Mouse (Mus musculus) forebrain, embryonic 10.5 days (tissue): ENCODE data around the gene Zfp967. TPM values are rescaled to one million over a fixed set of nuclear protein-coding genes. Genes with fewer than 3 reads are reported as not detected.
"Not testable (repeated sequence)": the region's sequence is repeated elsewhere in the genome, so short reads cannot be mapped to it uniquely, and the experiment has no call there.

Source experiments
- DNase-seq: peaks from one replicate; pipeline ENCODE4 v3.0.0-alpha.2; 2017; ENCODE audit warnings: low spot score; ENCODE audit errors: extremely low spot score
- H3K27ac ChIP-seq: fragments of 300-500 bp; sonication (generic); 2 replicates; pipeline ENCODE4 v1.5.1; 2016; ENCODE audit warnings: mild to moderate bottlenecking
- H3K27me3 ChIP-seq: fragments of 300-500 bp; sonication (generic); 2 replicates; pipeline ENCODE4 v1.6.1; 2016; ENCODE audit warnings: mild to moderate bottlenecking; ENCODE audit not compliant: poor library complexity, severe bottlenecking
- H3K36me3 ChIP-seq: fragments of 300-500 bp; sonication (generic); replicated peaks from 2 replicates; pipeline ENCODE4 v1.6.1; 2016; ENCODE audit warnings: mild to moderate bottlenecking, moderate library complexity
- H3K4me1 ChIP-seq: fragments of 300-500 bp; sonication (generic); 2 replicates; pipeline ENCODE4 v1.6.1; 2016
- H3K4me3 ChIP-seq: fragments of 300-500 bp; sonication (generic); 2 replicates; pipeline ENCODE4 v1.5.1; 2016; ENCODE audit warnings: mild to moderate bottlenecking, moderate library complexity
- H3K9me3 ChIP-seq: fragments of 300-500 bp; sonication (generic); 2 replicates; pipeline ENCODE4 v1.6.1; 2016; ENCODE audit warnings: mild to moderate bottlenecking, moderate library complexity
- WGBS: fragments of 180-500 bp; shearing (Covaris S2); methylation state at CpG from one replicate; pipeline ENCODE4 v1.1.7; 2016; 5-methylcytosine and 5-hydroxymethylcytosine counted together
- polyA plus RNA-seq: library from polyadenylated mRNA; unstranded; fragments of >200 nt; fragmentation: Nextera tagmentation; extraction: Ambion mirVana; gene quantifications from 2 replicates; pipeline ENCODE4 v1.2.1, GENCODE M21; 2016

The Zfp967 gene
- not detected in 2 replicates for polyA plus RNA-seq

DNA sequence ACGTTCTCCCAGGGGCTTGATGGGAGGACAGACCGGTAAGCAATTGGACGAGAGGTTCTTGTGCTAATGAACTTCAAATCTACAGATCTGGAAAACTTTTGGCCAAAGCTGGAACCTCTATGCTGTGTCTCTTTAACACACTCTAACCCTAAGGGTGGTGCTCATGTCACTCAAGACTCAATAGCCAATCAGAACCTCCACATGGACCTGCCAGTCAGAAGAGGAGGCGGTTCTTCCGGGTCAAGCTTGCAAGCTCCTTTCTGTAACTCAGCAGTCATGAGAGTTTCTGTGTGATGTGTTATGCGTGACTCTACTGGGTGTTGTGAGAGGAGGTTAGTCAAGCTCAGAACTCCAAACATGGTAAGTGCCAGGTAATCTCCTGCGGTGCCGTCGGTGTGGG, at the start of gene Zfp967:
Zfp967 (plus strand) TSS at position 301 of the 400 bp plus-strand sequence.
- H3K27ac ChIP-seq, H3K4me1 ChIP-seq, H3K4me3 ChIP-seq, H3K27me3 ChIP-seq, H3K36me3 ChIP-seq, H3K9me3 ChIP-seq, DNase-seq: not testable (repeated sequence)
- WGBS: no CpG with 5 or more reads among the region's 9 CpGs

DNA sequence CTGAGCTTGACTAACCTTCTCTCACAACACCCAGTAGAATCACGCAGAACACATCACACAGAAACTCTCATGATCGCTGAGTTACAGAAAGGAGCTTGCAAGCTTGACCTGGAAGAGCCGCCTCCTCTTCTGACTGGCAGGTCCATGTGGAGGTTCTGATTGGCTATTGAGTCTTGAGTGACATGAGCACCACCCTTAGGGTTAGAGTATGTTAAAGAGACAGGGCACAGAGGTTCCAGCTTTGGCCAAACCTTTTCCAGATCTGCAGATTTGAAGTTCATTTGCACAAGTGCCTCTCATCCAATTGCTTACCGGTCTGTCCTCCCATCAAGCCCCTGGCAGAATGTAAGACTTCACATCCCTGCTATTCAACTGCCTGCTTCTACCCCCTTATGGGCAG, 34.2 kb upstream of the Zfp967 start, which contains the start of gene Gm14434:
Gm14434 (minus strand) TSS at position 101 of the 400 bp plus-strand sequence.
- H3K36me3 ChIP-seq, H3K4me1 ChIP-seq, H3K9me3 ChIP-seq, DNase-seq, H3K4me3 ChIP-seq, H3K27me3 ChIP-seq, H3K27ac ChIP-seq: not testable (repeated sequence)
- WGBS: no CpG with 5 or more reads among the region's 4 CpGs

Other genes with a start within 250 kb of the Zfp967 start
- not detected in 2 replicates for gene Gm11009, start 201.6 kb upstream of the Zfp967 start, polyA plus RNA-seq
- 10.8 and 11.5 TPM in 2 replicates for gene Gm14435, start 97.5 kb upstream of the Zfp967 start, polyA plus RNA-seq
- 2.8 and 3.7 TPM in 2 replicates for gene Gm14434, start 34.3 kb upstream of the Zfp967 start, polyA plus RNA-seq
- gene Gm14308, start 115.3 kb downstream of the Zfp967 start, polyA plus RNA-seq: 16.8 and 17.2 TPM in 2 replicates
- 12.5 and 16.6 TPM in 2 replicates for gene Zfp973, start 149.5 kb downstream of the Zfp967 start, polyA plus RNA-seq
- gene Gm14305, start 187.3 kb downstream of the Zfp967 start, polyA plus RNA-seq: 31.5 and 35.4 TPM in 2 replicates